Mouse (Mus musculus) central nervous system, embryonic 18 days (tissue): ENCODE results near the gene Ago4. TPM values are rescaled to one million over a fixed set of nuclear protein-coding genes. Genes with fewer than 3 reads are reported as not detected.

Source experiments
- polyA plus RNA-seq: library from polyadenylated mRNA; depleted of rRNA; stranded (reverse); fragments of >200 nt; gene quantifications from 2 replicates; pipeline ENCODE4 v1.2.3, GENCODE M21; 2012; rRNA removed

The Ago4 gene
- 8.8 and 9.3 TPM in 2 replicates for polyA plus RNA-seq

DNA sequence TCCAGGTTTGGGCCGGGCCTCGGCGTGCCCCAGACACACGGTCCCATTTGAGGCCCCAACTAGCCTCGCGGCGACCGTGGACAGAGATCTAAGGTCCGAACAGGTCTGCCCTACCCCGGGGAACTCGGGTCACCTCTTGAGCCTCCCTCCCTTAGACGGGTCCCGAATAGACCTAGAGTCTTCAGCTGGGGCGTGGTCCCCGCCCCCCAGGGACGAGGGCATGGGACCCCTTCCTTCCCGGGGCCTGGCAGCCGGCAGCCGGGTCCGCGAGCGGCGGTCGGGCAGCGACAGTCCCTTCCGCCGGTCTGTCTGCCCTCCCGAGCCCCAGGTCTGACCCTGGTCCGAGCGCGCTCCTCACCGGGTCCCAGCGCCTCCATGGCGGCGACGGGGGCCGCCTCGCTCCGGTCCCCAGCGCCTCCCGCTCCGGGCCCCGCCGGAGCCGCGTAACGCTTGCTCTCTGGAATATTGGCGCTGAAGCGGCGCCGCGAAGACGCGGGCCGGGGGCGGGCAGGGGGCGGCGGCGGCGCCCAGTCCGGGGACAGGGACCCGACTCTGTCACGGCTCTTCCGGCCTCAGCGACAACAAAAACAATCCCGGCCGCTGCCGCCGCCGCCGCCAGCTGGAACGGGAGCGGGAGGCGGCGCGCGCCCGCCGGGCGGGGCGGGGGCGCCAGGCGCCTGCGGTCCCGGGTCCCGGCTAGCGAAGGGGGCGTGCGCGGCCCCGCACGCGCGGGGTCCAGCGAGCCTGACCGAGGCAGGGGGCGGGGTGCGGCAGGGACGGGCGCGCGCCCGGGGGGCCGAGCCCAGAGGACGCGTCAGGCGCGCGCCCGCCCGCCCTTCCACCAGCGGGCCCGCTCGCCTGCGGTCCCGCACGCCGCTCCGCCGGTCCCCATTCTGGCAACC, at the start of gene Ago4:
TSS of gene Ago4 (minus strand) at position 646 of the 902 bp plus-strand sequence.

DNA sequence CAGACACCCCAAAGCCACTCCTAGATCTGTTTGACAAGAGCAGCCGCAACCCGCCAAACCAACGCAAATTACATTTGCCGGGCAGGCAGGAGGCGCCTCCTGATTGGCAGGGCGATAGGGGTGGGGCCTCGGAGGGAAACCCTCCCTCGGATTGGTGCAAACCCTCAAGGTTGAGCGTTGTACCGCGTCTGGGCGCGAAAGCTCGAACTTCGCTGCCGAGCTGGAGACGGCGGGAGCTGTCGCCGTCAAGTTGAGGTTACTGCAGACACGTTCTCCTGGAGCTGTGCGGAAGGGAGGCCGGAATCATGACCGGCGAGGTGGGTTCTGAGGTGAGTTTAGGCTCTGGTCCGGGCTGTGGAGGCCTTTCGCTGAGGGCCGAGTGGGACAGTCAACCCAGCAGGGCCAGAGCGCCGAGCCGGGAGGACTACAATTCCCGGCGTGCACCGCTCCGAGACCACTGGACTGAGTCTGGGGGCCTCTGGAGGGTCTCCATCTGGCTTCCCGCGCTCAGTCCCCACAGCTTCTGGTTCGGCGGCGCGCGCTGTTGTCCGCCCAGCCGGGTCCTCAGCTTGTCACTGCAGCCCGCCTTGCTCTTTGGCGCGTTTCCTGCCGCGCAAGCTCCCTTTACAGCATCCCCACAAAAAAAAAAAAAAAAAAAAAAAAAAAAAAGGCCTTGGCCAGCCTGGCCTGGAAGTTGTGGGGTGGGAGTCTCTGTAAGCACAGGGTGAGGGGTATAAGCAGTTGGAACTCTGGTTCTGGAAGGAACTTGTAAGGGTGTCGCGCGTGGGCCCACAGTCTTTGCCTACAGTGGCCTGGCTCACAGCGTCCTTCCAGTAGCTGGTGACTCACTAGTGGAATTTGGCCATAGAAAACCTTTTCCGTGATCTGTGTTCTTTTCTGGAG, 23.8 kb upstream of the Ago4 start, which contains the start of gene Clspn:
TSS of gene Clspn (plus strand) at position 127 of the 903 bp plus-strand sequence.

DNA sequence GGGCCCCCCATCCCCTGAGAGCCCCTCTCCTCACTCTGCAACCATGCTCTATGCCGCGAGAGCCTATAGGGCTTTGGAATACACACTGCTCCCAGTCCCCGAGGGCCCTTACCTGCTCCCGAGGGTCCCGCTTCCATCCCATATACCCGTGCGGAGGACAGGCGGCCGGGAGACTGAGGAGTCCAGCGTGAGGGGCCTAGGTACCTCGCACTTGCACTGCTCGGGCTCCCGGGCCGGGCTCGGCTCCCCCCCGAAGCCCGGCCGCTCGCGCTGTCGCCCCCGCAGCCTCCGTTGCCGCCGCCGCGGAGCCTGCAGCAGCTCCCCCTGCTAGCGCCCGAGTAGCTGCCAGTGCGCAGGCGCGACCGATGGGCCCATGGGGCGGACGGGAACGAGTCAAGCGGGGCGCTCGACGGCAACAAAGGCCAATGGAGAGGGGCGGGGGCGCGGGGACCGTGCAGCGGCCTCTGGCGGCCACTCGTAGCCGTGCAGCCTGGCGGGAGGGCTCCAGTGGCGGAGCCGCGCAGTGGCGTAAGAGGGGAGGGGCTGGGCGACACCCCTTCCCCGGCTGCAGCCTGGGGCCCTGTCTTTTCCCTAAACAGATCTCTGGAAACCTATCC, 64.9 kb downstream of the Ago4 start, which contains the start of gene Ago1:
TSS of gene Ago1 (minus strand) at position 299 of the 617 bp plus-strand sequence.

Other genes with a start within 250 kb of the Ago4 start
- gene Col8a2, start 246.7 kb downstream of the Ago4 start, polyA plus RNA-seq = 0.92 and 3.6 TPM in 2 replicates
- 69.2 TPM in 2 replicates for gene Adprhl2, start 211.8 kb downstream of the Ago4 start, polyA plus RNA-seq
- 20.8 and 26.3 TPM in 2 replicates for gene Tekt2, start 207.8 kb downstream of the Ago4 start, polyA plus RNA-seq
- 7.7 and 8.4 TPM in 2 replicates for gene Ago3, start 103.9 kb downstream of the Ago4 start, polyA plus RNA-seq
- 39.8 and 46.8 TPM in 2 replicates for gene Ago1, start 64.9 kb downstream of the Ago4 start, polyA plus RNA-seq
- gene Clspn, start 23.5 kb upstream of the Ago4 start, polyA plus RNA-seq = 2.4 and 3.2 TPM in 2 replicates
- gene 5730409E04Rik, start 76.3 kb upstream of the Ago4 start, polyA plus RNA-seq = 29.5 and 32.0 TPM in 2 replicates
- 223 and 230 TPM in 2 replicates for gene Psmb2, start 144.2 kb upstream of the Ago4 start, polyA plus RNA-seq
- 1.3 and 1.5 TPM in 2 replicates for gene Tfap2e, start 202.8 kb upstream of the Ago4 start, polyA plus RNA-seq
- 162 and 181 TPM in 2 replicates for gene Ncdn, start 220.0 kb upstream of the Ago4 start, polyA plus RNA-seq
- gene AU040320, start 220.1 kb upstream of the Ago4 start, polyA plus RNA-seq = 35.0 and 35.4 TPM in 2 replicates